Mouse (Mus musculus) v-Abl transformed pro-B cells (cell line): ENCODE results near the gene Ube2l3.

Experiments used
- in situ Hi-C, 2 experiments: fragments of 400-800 bp; cut with MboI; formaldehyde crosslinking; loops; one replicate each; pipeline ENCODE4 v1.15.1; 2025; ENCODE audit not compliant: unreplicated experiment in 2 of 2

Ube2l3 gene

DNA sequence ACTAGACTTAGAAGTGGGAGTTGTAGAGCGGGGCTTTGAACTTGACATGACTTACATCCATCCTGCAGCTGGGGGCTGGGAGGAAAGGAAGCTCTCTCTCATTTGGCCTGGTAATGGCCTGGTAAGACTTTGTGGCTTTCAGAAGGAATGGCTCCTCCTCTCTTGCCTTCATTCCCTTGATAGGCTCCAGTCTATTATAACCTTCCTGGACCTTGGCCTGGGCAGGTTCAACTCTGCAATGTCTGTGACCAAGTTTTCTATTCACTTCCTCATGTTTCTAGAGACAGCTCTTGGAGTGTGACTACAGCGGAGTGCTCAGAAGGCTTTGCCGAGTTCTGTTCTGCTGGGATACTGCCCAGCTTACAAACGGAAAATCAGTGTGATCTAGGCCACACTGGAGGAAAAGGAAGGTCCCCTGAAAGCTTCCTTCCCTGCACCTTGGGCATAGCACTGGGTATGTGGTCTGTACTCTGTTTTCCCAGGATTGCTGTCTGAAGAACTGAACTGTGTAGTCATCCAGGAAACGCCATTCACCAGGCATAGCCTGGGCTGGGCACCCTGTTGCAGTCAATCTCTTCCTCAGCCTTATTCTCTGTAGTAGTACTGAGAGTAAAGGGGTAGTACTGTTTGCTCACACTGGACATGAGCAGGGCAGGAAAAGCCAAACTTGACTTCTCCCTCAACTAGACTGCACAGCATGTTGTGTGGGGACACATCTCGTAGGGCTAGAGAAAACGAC, 51.8 kb downstream of the Ube2l3 start:
- in situ Hi-C loops, result no loop called here

GRCm38 (mm10) chr16:17148084-17148483, 54.4 kb downstream of the Ube2l3 start:
- in situ Hi-C loops, result no loop called here

DNA sequence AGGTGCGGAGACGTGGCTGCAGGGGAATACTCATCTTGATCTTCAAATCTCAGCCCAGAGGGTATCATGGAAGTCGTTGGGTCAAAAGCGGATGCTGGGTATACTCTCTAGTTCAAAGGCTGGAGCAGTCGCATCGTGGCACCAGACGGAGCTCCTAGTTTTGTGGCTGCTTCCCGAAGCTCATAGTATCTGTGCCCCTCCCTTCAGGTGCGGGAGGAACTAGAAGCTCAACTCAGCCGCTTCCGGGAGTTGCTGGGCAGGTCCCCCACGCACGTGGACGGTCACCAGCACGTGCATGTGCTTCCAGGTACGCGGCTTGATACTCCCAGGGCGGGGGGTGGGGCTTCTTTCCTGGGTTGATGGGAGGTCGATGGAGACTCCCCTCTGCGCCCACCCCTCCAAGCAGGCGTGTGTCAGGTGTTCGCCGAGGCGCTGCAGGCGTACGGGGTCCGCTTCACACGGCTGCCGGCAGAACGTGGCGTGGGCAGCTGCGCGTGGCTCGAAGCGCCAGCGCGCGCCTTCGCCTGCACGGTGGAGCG, 55.0 kb downstream of the Ube2l3 start:
- in situ Hi-C loops, result no loop called here

DNA sequence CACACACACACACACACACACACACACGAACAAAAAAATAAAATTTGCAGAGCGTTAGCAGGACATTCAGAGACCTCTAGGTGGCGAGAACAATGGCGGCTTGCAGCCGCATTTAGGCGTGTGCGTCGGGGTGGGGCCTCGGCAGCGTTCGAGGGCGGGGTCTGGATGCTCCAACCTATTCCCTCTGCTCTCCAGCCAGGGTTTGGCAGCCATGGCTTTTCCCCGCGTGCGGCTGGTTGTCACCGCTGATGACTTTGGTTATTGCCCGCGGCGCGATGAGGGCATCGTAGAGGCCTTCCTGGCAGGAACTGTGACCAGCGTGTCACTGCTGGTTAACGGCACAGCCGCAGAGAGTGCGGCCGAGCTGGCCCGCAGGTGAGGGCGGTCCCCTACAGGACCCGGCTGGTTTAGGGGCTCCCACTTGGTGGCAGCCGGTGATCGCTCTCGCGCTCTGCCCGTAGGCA, 55.6 kb downstream of the Ube2l3 start, which contains the start of gene Ccdc116:
Ccdc116 (minus strand) TSS at position 458 of the 464 bp plus-strand sequence.
- in situ Hi-C loops, result no loop called here

GRCm38 (mm10) chr16:17144339-17144738, 58.1 kb downstream of the Ube2l3 start, which contains the start of gene Ydjc:
Gene Ydjc, plus strand, starts transcription at chr16:17144621.
- in situ Hi-C loops, result no loop called here

DNA sequence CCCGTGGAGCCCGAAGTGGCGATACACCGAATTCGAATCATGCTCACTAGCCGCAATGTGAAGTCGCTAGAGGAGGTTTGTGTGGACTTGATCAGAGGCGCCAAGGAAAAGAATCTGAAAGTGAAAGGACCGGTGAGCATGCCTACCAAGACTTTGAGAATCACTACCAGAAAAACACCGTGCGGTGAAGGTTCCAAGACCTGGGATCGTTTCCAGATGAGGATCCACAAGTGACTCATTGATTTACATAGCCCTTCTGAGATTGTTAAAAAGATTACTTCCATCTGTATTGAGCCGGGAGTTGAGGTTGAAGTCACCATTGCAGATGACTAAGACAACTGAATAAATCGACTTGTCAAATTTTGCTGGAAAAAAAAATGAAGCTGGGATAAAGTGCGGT, 65.1 kb downstream of the Ube2l3 start:
- in situ Hi-C loops, result no loop called here

DNA sequence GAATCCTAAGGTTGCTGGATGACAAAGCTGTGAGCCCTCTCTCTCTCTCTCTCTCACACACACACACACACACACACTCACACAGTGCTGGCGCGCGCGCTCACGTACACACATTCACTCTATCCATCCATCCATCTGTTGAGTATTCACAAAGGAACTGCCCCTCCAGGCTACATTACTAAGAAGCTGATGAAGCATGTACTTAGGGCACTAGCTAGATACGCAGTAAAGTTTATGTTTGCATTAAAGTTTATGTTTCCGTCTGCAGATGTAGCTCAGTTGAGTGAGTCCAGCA, 69.6 kb downstream of the Ube2l3 start:
- in situ Hi-C loops, result loop anchor here (5.0 kb wide), 2 partner anchors 69 to 149 kb away; partner anchors contain the start of gene Ube2l3 (in 2 of the 2)

GRCm38 (mm10) chr16:17132089-17132905, 70.2 kb downstream of the Ube2l3 start, which contains the start of gene Sdf2l1:
Gene Sdf2l1, minus strand, starts transcription at chr16:17132383.
- in situ Hi-C loops, result loop anchor here (5.0 kb wide), 2 partner anchors 70 to 150 kb away; partner anchors contain the start of gene Ube2l3 (in 2 of the 2)

DNA sequence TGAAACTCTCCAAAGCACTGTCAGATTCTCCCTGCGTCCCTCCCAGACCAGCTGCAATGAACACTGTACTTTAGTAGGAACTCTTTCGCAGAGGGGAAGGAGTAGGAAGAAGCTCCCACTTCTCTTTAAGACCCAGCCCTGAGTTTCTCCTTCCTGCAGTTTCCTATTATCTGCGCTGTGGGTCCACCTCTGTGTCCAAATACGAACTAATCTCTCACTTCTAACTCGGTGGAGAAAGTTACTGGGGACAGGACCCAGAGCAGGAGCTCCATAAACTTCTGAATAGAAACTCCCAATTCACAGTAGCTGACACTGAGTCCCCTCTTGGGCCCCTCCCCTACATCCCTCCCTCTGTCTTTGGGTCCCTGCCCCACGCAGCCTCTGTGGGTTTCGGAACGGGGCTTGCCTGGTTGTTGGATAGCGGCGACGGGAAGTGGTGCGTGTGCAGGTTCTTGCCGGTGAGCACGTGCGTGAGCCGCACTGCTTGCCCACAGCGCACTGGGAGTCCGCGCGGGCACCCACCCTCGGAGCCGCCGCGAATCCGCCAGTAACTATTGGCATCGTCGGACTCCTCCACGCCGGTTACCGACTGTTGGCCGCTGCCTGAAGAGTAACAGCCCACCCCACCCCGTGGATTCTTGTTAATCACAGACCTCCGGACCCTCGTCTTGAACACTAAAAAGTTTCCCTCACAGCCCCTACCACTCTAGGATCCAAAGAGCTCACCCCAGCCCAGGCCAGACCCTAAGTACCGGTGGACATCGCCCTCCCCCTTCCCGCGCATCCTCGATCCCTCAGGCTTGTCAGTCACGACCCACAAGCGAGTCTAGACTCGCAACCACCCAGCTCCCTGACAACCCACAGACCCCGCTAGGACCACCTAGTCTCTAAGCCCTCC, 71.0 kb downstream of the Ube2l3 start:
- in situ Hi-C loops, result loop anchor here (5.0 kb wide), 2 partner anchors 71 to 151 kb away; partner anchors contain the start of gene Ube2l3 (in 2 of the 2)

DNA sequence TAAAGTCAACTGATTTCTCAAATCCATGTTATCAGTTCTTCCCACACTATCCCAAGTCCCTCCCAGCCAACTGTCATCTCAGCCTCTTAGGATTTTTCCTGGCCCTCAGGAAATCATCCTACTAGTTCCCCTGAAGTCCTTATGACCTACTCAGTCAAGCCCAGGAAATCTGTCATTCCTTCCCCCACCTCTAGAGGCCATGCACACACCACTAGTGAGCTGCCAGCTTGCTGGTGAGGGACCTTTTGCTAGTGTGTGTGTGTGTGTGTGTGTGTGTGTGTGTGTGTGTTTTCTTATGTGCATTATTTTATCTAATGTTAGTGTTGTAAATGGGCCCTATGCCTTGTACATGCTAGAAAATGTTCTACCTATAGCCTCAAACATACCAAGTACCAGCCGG, 75.2 kb downstream of the Ube2l3 start:
- in situ Hi-C loops, result no loop called here

- in situ Hi-C loops, result no loop called here
Observed at GRCm38 (mm10) chr16:17124871-17125520, 77.5 kb downstream of the Ube2l3 start, which contains the start of gene 2610318N02Rik. Gene 2610318N02Rik, minus strand, starts transcription at chr16:17125167.

- in situ Hi-C loops, result no loop called here
Observed at GRCm38 (mm10) chr16:17124119-17124870, 78.2 kb downstream of the Ube2l3 start.

DNA sequence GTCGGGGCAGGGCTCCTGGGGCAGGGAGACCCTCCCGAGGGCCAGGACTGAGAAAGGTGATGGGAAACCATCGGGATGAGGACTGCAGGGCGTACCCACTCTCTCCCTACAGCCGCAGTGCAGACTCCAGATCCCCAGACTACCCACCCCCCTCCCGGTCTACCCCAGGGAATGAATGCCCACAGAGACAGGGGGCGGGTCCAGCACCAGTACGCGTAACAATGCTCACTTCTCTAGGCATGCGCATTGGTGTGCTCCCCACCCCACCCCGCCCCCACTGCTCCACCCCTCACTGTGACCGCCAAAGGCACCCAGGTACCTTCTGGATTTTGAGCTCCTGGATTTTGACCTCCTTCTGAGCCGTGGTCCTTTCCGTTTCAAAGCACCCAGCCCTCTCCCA, 80.9 kb downstream of the Ube2l3 start:
- in situ Hi-C loops, result no loop called here

GRCm38 (mm10) chr16:17117309-17117799, 85.1 kb downstream of the Ube2l3 start:
- in situ Hi-C loops, result no loop called here

GRCm38 (mm10) chr16:17110771-17111743, 91.4 kb downstream of the Ube2l3 start, which contains the start of gene Ppil2:
Gene Ppil2, minus strand, starts transcription at chr16:17111257.
- in situ Hi-C loops, result no loop called here

GRCm38 (mm10) chr16:17104600-17104999, 97.8 kb downstream of the Ube2l3 start:
- in situ Hi-C loops, result no loop called here

- in situ Hi-C loops, result no loop called here
Observed at GRCm38 (mm10) chr16:17102630-17103220, 99.7 kb downstream of the Ube2l3 start.
